Mouse (Mus musculus): ENCODE results near the gene Grik1.

Gene Grik1

GRCm38 (mm10) chr16:88290132-88290772 lies at the start of gene Grik1:
TSS of gene Grik1 (minus strand) at chr16:88290265.
- peak in 1 of 2 experiments; percentile 21 for DNase-seq (ENCODE audit: inconsistent age in 2 of 2, low spot score in 1 of 2)

- DNase-seq (ENCODE audit: inconsistent age in 2 of 2, low spot score in 1 of 2), result no peak
Observed at GRCm38 (mm10) chr16:88294209-88294608, 4.1 kb upstream of the Grik1 start.

- no peak for DNase-seq (ENCODE audit: inconsistent age in 2 of 2, low spot score in 1 of 2)
Observed at GRCm38 (mm10) chr16:88289421-88290081, 514 bp downstream of the Grik1 start.

GRCm38 (mm10) chr16:88258407-88258806 lies 31.7 kb downstream of the Grik1 start:
- DNase-seq (ENCODE audit: inconsistent age in 2 of 2, low spot score in 1 of 2), result no peak

- DNase-seq (ENCODE audit: inconsistent age in 2 of 2, low spot score in 1 of 2), result no peak
Observed at GRCm38 (mm10) chr16:88257072-88257471, 33.0 kb downstream of the Grik1 start.

- no peak for DNase-seq (ENCODE audit: inconsistent age in 2 of 2, low spot score in 1 of 2)
Observed at GRCm38 (mm10) chr16:88256101-88256500, 34.0 kb downstream of the Grik1 start.

GRCm38 (mm10) chr16:88252676-88253075 lies 37.4 kb downstream of the Grik1 start:
- no peak for DNase-seq (ENCODE audit: inconsistent age in 2 of 2, low spot score in 1 of 2)

GRCm38 (mm10) chr16:88251049-88251448 lies 39.0 kb downstream of the Grik1 start:
- DNase-seq (ENCODE audit: inconsistent age in 2 of 2, low spot score in 1 of 2), result no peak

- DNase-seq (ENCODE audit: inconsistent age in 2 of 2, low spot score in 1 of 2), result no peak
Observed at GRCm38 (mm10) chr16:88249825-88250224, 40.2 kb downstream of the Grik1 start.

GRCm38 (mm10) chr16:88247586-88247985 lies 42.5 kb downstream of the Grik1 start:
- no peak for DNase-seq (ENCODE audit: inconsistent age in 2 of 2, low spot score in 1 of 2)

- DNase-seq (ENCODE audit: inconsistent age in 2 of 2, low spot score in 1 of 2), result no peak
Observed at GRCm38 (mm10) chr16:88244658-88245057, 45.4 kb downstream of the Grik1 start.

- DNase-seq (ENCODE audit: inconsistent age in 2 of 2, low spot score in 1 of 2), result no peak
Observed at GRCm38 (mm10) chr16:88225616-88226015, 64.4 kb downstream of the Grik1 start.

- no peak for DNase-seq (ENCODE audit: inconsistent age in 2 of 2, low spot score in 1 of 2)
Observed at GRCm38 (mm10) chr16:88221932-88222331, 68.1 kb downstream of the Grik1 start.

GRCm38 (mm10) chr16:88212531-88212930 lies 77.5 kb downstream of the Grik1 start:
- no peak for DNase-seq (ENCODE audit: inconsistent age in 2 of 2, low spot score in 1 of 2)

GRCm38 (mm10) chr16:88211852-88212251 lies 78.2 kb downstream of the Grik1 start:
- DNase-seq (ENCODE audit: inconsistent age in 2 of 2, low spot score in 1 of 2), result peak in 1 of 2 experiments; percentile 31

- DNase-seq (ENCODE audit: inconsistent age in 2 of 2, low spot score in 1 of 2), result peak; percentile 64 to 87
Observed at GRCm38 (mm10) chr16:88204400-88204799, 85.7 kb downstream of the Grik1 start.

GRCm38 (mm10) chr16:88203985-88204384 lies 86.1 kb downstream of the Grik1 start:
- DNase-seq (ENCODE audit: inconsistent age in 2 of 2, low spot score in 1 of 2), result no peak

- DNase-seq (ENCODE audit: inconsistent age in 2 of 2, low spot score in 1 of 2), result no peak
Observed at GRCm38 (mm10) chr16:88187433-88188037, 102.5 kb downstream of the Grik1 start.

- no peak for DNase-seq (ENCODE audit: inconsistent age in 2 of 2, low spot score in 1 of 2)
Observed at GRCm38 (mm10) chr16:88178813-88179212, 111.3 kb downstream of the Grik1 start.

- DNase-seq (ENCODE audit: inconsistent age in 2 of 2, low spot score in 1 of 2), result no peak
Observed at GRCm38 (mm10) chr16:88177364-88177763, 112.7 kb downstream of the Grik1 start.

GRCm38 (mm10) chr16:88174083-88174721 lies 115.9 kb downstream of the Grik1 start:
- no peak for DNase-seq (ENCODE audit: inconsistent age in 2 of 2, low spot score in 1 of 2)

- no peak for DNase-seq (ENCODE audit: inconsistent age in 2 of 2, low spot score in 1 of 2)
Observed at GRCm38 (mm10) chr16:88166547-88166946, 123.5 kb downstream of the Grik1 start.
